Mouse (Mus musculus): ENCODE results near the gene Dner.

DNA sequence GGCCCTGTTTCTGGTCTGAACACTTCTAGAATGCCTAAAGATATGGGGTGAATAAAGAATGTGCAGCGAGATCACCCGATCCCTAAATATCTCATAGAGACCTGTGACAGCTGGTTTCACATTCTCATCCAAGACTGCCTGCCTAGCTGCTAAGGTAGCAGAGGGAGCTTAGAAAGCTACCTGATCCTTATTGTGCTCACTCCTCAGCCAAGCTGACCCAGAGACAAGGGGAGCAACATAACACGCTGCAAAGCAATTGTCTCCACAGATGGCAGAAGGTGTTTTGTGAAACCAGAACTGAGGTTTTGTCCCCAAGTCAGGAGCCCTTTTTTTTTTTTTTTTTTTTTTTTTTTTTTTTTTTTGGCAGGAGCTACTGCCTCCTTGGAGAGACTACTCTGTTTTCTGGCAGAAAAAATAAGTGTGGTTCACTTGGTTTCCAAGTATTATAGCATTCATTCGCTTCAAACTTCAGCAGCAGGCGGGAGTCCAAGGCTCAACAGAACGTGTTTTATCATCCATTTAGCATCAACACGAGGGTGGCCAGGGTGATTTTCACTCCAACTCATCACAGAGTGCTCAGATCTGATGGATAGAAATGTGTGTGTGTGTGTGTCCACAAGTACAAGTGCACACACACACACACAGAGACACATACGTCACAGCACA is 309.4 kb downstream of the Dner start:
- no peak for TF ChIP-seq POLR2A (IDR thresholded peaks at IDR 0.05; ENCODE audit: borderline replicate concordance, low read depth, low read length)
- no peak for TF ChIP-seq CTCF (IDR thresholded peaks at IDR 0.05; ENCODE audit: low read depth, low read length)

Measured in bone marrow macrophage, adult 2 months (primary cell).